Mouse (Mus musculus) embryonic stem cell, embryonic (primary cell): ENCODE measurements at regions not wholly inside any gene's neighbourhood (a gene's known extent, or its start where the extent isn't known, plus 50 kb on each side); places are given as distances from the start of the nearest gene placed in this dataset.

Experiments used
- CTCF ChIA-PET, 4 experiments: fragments of 300-600 bp in 2 of 4; fragments of 350-600 bp in 2 of 4; sonication (Branson Sonifier 250); formaldehyde crosslinking; loops; one replicate each; lab custom pipeline; 2022; ENCODE audit warnings: inconsistent platforms in 2 of 4; lab: Charles Lee
- POLR2A ChIA-PET, 4 experiments: fragments of 300-600 bp in 2 of 4; fragments of 350-600 bp in 2 of 4; sonication (Branson Sonifier 250); formaldehyde crosslinking; loops; one replicate each; lab custom pipeline; 2022; ENCODE audit warnings: antibody characterized with exemption in 4 of 4, inconsistent platforms in 1 of 4; lab: Charles Lee

DNA sequence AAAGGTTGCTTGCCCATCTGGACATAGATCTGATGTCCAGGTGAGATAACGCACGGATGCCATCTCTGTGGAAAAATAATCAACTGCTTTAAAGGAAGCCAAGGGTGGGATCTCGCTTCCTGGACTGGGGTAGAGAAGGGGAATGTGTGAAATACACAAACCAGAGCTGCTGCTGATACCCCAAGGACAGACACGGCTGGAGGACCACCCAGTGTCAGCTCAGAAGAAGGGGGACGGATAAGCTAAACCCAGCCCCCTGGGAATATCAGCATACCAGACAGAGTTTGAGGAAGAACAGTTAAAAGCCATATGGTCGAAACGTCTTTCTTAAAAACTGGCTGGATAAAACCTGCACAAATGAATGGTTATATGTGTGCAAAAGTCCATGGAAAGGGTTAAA is 202.8 kb upstream of the Klf3 start:
- POLR2A ChIA-PET, result interaction anchor here in 3 of 4 experiments (0.5 to 3.5 kb wide), 25 partner anchors 10 to 1477 kb away, joined by 3 to 20 read pairs (median 4); no protein-coding TSS in a partner anchor
- CTCF ChIA-PET, result no interaction called here

DNA sequence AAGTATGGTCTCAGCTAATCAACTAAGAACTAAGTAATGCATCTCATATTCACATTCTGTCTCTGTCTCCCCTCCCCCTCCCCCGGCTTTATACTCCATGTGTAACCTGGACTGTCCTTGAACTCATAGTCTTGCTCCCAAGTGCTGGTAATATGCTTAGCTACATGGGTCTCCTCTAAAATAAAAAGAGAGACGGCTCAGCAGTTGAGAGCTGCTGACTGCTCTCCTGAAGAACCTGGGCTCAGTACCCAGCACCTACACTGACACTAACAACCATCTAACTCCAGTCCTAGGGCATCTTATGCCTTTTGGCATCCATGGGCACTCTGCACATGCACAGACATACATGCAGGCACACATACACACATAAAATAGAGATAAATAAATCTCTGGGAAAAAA is 202.4 kb upstream of the Klf3 start:
- POLR2A ChIA-PET, result interaction anchor here in 3 of 4 experiments (0.5 to 3.5 kb wide), 15 partner anchors 9 to 1477 kb away, joined by 3 to 20 read pairs (median 3); no protein-coding TSS in a partner anchor
- CTCF ChIA-PET, result no interaction called here

GRCm38 (mm10) chr5:64601285-64601684 is 201.9 kb upstream of the Klf3 start:
- CTCF ChIA-PET, result interaction anchor here in 1 of 4 experiments (0.6 kb wide), 1 partner anchor 282 kb away, joined by 6 read pairs; no protein-coding TSS in a partner anchor
- POLR2A ChIA-PET, result interaction anchor here in 3 of 4 experiments (0.8 to 3.5 kb wide), 13 partner anchors 9 to 392 kb away, joined by 3 to 20 read pairs (median 4); no protein-coding TSS in a partner anchor

- ChIA-PET CTCF (interaction anchor here in 1 of 4 experiments (0.6 kb wide), 1 partner anchor 281 kb away, joined by 6 read pairs; no protein-coding TSS in a partner anchor), POLR2A (interaction anchor here in 3 of 4 experiments (0.6 to 3.5 kb wide), 13 partner anchors 8 to 531 kb away, joined by 3 to 20 read pairs (median 4); no protein-coding TSS in a partner anchor)
Measured at GRCm38 (mm10) chr5:64601832-64602231, 201.4 kb upstream of the Klf3 start.

DNA sequence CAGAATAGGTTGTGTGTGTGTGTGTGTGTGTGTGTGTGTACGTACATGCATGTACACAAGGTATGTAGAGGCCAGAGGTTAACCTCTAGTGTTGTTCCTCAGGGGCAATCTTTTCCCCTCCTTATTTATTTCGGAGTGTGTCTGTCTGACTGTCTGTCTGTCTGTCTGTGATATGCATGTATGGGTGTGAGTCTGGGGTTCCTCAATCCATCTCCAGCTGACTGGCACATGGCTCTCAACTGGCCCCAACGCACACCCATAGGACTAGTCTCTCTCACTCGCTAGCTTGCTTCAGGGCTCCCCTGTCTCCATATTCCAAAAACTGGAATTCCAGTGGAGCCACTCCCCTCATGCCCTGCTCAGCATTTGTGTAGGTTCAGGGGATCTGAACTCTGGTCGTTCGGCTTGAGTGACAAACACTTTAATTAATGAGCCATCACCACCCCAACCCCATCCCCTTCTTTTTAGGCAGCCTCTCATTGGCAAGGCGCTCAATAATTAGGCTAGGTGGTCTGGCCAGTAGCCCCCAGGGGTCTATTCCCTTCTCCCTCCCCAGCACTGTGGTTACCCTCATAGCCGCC is 200.7 kb upstream of the Klf3 start:
- ChIA-PET CTCF (no interaction called here), POLR2A (interaction anchor here in 2 of 4 experiments (0.5 to 3.5 kb wide), 8 partner anchors 8 to 531 kb away, joined by 3 to 20 read pairs (median 4); no protein-coding TSS in a partner anchor)

- ChIA-PET CTCF (no interaction called here), POLR2A (interaction anchor here in 3 of 4 experiments (0.5 to 1.6 kb wide), 5 partner anchors 8 to 341 kb away, joined by 3 to 5 read pairs (median 4); no protein-coding TSS in a partner anchor)
Measured at GRCm38 (mm10) chr5:64602996-64603755, 200.0 kb upstream of the Klf3 start.

DNA sequence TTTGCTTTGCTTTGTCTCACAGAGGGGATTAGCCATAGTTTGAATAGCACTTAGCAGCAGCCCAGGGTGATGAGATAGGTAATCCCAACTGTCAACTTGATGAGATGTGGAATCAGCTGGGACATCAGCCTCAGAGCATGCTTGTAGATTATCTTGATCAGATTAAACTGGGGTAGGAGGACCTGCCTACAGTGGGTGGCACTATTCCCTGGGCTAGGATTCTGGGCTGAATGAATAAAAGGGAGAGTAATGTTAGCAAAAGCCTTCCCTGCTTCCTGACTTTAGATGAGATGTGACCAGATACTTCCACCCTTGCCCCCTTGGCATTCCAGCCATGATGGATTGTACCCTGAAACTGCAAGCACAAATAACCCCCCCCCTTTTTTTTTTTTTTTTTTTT is 198.0 kb upstream of the Klf3 start:
- POLR2A ChIA-PET, result interaction anchor here in 2 of 4 experiments (0.6 to 0.8 kb wide), 5 partner anchors 9 to 333 kb away, joined by 3 to 11 read pairs (median 4); no protein-coding TSS in a partner anchor
- CTCF ChIA-PET, result no interaction called here

DNA sequence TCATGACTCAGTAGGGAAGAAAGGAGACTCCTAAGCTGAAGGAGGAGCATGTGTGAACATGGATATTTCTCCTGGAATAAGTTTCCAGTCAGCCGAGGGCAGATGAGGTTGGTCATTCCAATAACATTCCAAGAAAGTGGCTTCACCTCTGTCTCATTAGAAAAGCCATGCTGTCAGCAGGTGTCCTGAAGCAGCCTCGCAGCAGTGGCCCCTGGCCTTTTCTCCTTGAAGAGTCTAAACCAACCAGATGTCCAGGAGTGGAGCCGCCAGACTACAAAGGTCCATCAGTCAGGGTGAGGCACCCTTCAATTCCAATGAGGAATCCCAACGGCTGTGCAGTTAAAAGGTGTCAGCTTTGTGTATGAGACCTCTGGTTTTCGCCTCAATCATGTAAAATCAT is 197.2 kb upstream of the Klf3 start:
- ChIA-PET POLR2A (interaction anchor here in 2 of 4 experiments (0.6 to 0.8 kb wide), 5 partner anchors 8 to 332 kb away, joined by 3 to 11 read pairs (median 4); no protein-coding TSS in a partner anchor), CTCF (no interaction called here)

DNA sequence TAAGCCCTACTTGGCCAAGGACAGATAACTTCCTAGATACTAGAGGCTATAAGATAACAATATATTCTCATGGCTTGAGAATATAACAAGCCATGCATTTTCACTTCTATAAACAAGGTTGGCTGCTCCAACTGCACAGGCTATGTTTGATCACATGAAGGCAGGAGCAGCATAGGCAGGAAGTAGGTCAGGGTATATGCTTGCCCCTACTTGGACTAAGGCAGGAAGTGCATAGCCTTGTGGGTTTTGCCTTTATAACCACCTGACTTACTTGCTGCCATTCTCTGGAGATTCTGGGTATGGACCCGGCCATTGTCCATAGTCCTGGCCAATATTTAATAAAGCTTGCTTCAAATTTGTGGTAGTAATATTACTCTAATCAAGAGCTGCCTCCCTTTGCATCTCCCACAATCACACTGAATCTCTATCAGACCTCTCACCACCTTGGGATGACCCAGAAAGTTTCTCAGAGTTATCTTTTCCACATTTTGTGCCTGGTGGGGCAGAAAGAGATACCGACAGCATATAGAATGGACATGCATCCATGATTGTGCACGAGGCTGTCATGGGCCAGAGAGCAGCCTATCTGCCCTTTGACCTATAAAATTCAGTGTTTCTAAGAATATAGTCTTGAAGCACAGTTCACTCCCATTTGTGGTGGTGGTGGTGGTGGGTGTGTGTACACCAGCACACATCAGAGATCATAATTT is 193.7 kb upstream of the Klf3 start:
- ChIA-PET POLR2A (interaction anchor here in 2 of 4 experiments (1.1 to 2.5 kb wide), 5 partner anchors 9 to 201 kb away, joined by 3 to 20 read pairs (median 4); no protein-coding TSS in a partner anchor), CTCF (interaction anchor here in 1 of 4 experiments (0.6 kb wide), 1 partner anchor 1655 kb away, joined by 3 read pairs; no protein-coding TSS in a partner anchor)

- CTCF ChIA-PET, result interaction anchor here in 1 of 4 experiments (0.5 kb wide), 1 partner anchor 273 kb away, joined by 7 read pairs; no protein-coding TSS in a partner anchor
- POLR2A ChIA-PET, result interaction anchor here (0.5 to 2.5 kb wide), 22 partner anchors 9 to 1199 kb away, joined by 3 to 20 read pairs (median 4); no protein-coding TSS in a partner anchor
Measured at GRCm38 (mm10) chr5:64610146-64610545, 193.0 kb upstream of the Klf3 start.

GRCm38 (mm10) chr5:64610562-64611405 is 192.4 kb upstream of the Klf3 start:
- ChIA-PET CTCF (interaction anchor here in 2 of 4 experiments (0.5 to 0.7 kb wide), 5 partner anchors 29 to 272 kb away, joined by 3 to 8 read pairs (median 5); no protein-coding TSS in a partner anchor), POLR2A (interaction anchor here (0.5 to 2.5 kb wide), 27 partner anchors 9 to 1198 kb away, joined by 3 to 20 read pairs (median 4); no protein-coding TSS in a partner anchor)

DNA sequence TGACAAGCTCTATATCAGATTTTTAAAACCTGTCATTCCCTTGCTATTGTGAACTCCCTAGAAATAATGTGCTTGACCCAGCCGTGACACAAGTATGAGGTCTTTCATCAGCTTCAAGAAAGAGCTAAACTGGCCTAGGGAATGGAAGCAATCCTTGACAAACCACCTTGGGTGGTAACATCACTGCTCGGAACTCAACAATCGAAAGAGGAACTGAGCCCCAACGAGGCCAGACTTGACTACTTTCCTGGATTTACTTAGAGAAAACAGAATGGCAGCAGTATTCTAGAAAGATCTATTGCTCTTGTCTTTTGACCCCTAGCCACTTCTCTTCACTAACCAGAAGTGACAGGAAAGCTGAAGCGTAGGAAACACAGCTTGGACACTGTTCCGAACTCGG is 191.2 kb upstream of the Klf3 start:
- ChIA-PET CTCF (no interaction called here), POLR2A (interaction anchor here in 2 of 4 experiments (0.7 to 2.0 kb wide), 5 partner anchors 10 to 36 kb away, joined by 3 to 9 read pairs (median 4); no protein-coding TSS in a partner anchor)

GRCm38 (mm10) chr5:64613696-64614095 is 189.5 kb upstream of the Klf3 start:
- ChIA-PET CTCF (interaction anchor here in 1 of 4 experiments (0.5 to 0.7 kb wide), 2 partner anchors 103 to 270 kb away, joined by 4 to 7 read pairs; no protein-coding TSS in a partner anchor), POLR2A (interaction anchor here in 1 of 4 experiments (0.6 to 1.6 kb wide), 4 partner anchors 8 to 222 kb away, joined by 3 to 4 read pairs (median 3); no protein-coding TSS in a partner anchor)

GRCm38 (mm10) chr5:64618126-64618525 is 185.1 kb upstream of the Klf3 start:
- ChIA-PET CTCF (interaction anchor here in 1 of 4 experiments (0.5 kb wide), 1 partner anchor 328 kb away, joined by 7 read pairs; no protein-coding TSS in a partner anchor), POLR2A (no interaction called here)

GRCm38 (mm10) chr5:64619752-64620151 is 183.4 kb upstream of the Klf3 start:
- POLR2A ChIA-PET, result interaction anchor here in 2 of 4 experiments (0.7 to 1.7 kb wide), 3 partner anchors 20 to 83 kb away, joined by 3 to 5 read pairs (median 3); no protein-coding TSS in a partner anchor
- CTCF ChIA-PET, result no interaction called here

GRCm38 (mm10) chr5:64620726-64621125 is 182.5 kb upstream of the Klf3 start:
- POLR2A ChIA-PET, result interaction anchor here in 3 of 4 experiments (0.6 to 1.7 kb wide), 6 partner anchors 9 to 192 kb away, joined by 3 to 11 read pairs (median 4); no protein-coding TSS in a partner anchor
- CTCF ChIA-PET, result no interaction called here

DNA sequence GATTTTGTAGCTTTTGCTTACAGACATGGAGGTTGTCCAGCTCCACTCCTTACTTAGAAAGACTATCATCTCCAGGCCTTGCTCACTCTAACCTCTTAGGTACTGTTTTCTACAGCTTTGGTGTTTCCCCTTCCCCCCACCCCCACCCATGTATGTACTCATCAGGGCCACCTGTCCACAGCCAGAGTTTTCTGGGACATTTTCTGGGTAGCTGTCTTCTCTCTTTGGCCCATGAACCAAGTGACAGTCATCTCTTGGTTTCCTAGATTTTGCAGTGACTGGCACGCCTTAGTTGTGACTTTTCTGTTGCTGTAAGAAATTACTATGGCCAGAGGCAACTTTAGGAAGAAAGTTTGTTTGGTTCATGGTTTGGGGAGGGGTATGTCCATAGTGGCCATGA is 181.8 kb upstream of the Klf3 start:
- CTCF ChIA-PET, result no interaction called here
- POLR2A ChIA-PET, result interaction anchor here in 2 of 4 experiments (0.6 to 1.6 kb wide), 5 partner anchors 9 to 234 kb away, joined by 3 to 11 read pairs (median 4); no protein-coding TSS in a partner anchor
